Mouse (Mus musculus) hematopoietic stem cell, adult 5-6 weeks (primary cell): ENCODE measurements around the gene Tmed2. TPM values are rescaled to one million over a fixed set of nuclear protein-coding genes. Genes with fewer than 3 reads are reported as not detected.
A peak's percentile ranks its signal among the peaks of the same experiment; 100 is the strongest.

ENCODE experiments used
- ATAC-seq, 2 experiments: fragments of 125-278 bp in 1 of 2; replicated peaks in 1 of 2; 2 replicates each; pipeline ENCODE4 v1.8.0; 2016 to 2017; ENCODE audit warnings: inconsistent platforms in 2 of 2, mild to moderate bottlenecking in 2 of 2, moderate number of reproducible peaks in 2 of 2, low read depth in 1 of 2, moderate TSS enrichment in 1 of 2; ENCODE audit not compliant: low FRiP score in 2 of 2, poor library complexity in 2 of 2, severe bottlenecking in 2 of 2, insufficient read depth in 1 of 2, low TSS enrichment in 1 of 2
- total RNA-seq: library from RNA; stranded (forward); fragments of 172-1452, 232-1000 nt; gene quantifications from 2 replicates; pipeline ENCODE4 v1.2.3, GENCODE M21; 2017

Gene Tmed2
- total RNA-seq, 1 experiment from 2014 or later, result 912 TPM

DNA sequence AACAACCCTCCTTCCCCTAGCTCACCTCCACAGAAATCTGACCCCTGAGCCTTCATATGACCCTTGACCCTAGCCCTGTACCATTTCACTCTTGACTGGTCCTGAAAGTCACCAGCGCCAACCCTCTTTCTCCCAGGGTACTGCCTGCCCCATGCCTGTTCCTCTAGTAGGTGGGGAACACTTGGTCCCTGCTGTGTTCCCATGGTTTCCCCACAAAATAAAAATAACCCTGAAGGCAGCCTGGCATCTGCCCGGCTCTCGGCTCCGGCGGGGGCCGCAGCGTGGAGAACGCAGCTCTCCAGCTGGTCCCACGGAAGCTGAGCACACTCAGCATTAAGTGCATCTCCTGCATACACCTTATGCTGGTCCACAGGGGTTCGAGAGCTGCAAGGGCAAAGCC, 21.8 kb upstream of the Tmed2 start:
- ATAC-seq, result no peak

GRCm38 (mm10) chr5:124521588-124521987, 18.9 kb upstream of the Tmed2 start:
- no peak for ATAC-seq

- ATAC-seq, result no peak
These were observed 17.5 kb upstream of the Tmed2 start for GRCm38 (mm10) chr5:124523032-124523431.

GRCm38 (mm10) chr5:124524943-124525342, 15.6 kb upstream of the Tmed2 start:
- ATAC-seq, result peak; percentile 39 to 52; a peak in 3 of 4 replicates

DNA sequence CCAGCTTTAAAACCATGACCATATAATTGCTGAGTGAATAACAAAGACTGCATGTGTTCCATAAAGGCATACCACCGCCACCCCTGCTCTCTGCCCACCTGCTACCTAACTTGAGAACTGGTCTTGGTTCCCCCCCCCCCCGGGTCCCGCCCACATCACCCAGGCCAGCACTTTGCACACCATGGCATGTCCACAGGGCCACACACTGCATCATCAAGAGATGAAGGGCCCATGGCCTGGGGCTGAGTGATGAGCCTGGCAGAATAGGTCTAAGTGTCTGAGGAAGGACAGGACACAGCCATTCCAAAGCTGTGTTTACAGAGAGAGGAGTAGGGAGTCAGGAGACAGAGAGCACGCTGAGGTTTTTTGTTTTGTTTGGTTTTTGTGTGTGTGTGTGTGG, 12.1 kb upstream of the Tmed2 start:
- no peak for ATAC-seq

DNA sequence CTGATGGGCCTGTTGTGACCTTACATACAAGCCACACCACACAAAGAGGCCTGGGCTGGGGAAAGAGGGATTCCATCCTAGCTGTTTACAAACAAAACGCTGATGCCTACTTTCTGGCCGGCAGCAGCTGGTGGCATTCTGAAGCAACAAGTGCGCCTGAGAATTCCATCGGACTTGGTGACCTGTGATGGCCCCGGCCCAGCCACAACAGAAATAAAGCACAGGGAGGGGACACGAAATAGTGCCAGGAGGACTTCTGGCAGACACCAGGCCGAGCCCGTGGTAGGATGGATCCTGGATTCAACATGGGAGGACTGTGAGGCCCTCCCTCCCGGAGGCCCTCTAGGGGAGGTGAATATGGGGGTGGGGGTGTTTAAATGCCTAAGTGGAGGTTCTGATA, 11.7 kb upstream of the Tmed2 start:
- no peak for ATAC-seq

GRCm38 (mm10) chr5:124529191-124529651, 11.3 kb upstream of the Tmed2 start:
- ATAC-seq, result no peak

DNA sequence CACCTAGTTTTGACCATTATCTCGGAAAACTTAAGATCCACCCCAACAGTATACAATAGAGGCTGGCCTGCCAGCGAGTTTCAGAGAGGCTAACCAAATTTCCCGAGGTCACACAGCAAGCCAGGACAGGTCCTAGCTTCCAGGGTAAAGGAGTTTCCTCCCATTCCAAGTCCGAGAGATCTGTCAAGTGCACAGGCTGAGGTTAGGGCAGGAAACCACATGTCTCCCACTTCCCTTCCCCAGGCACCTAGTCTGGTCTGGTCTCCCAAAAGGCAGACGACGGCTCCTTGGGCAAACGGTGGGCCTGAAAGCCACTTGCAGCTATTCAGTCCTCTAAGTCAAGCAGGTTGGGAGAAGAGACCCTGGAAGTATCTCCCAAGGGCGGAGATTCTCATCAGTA, 10.8 kb upstream of the Tmed2 start:
- peak; percentile 25 to 44; a peak in 2 of 4 replicates for ATAC-seq

GRCm38 (mm10) chr5:124530655-124531582, 9.6 kb upstream of the Tmed2 start, which contains the start of gene Rilpl1:
Gene Rilpl1 (minus strand): TSS chr5:124531391.
- peak; percentile 48 to 51 for ATAC-seq

DNA sequence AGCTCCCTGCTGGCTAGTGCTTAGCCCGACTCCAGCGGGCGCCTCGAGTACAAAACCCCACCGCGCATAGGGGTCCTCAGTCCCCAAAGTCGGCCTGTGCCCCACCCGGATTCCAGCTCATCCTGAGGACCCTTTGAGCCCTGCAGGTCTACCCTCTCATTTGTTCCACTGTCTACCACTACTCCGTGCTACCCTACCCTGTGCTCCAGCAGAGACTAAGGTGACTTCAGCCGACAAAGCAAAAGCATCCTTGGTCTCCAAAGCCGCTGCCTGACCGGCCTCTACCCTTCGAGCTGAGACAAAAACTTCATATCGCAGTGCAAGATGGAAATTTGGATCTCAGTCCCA, 8.9 kb upstream of the Tmed2 start:
- no peak; a peak in 1 of 4 replicates for ATAC-seq

GRCm38 (mm10) chr5:124532451-124532850, 8.0 kb upstream of the Tmed2 start:
- ATAC-seq, result no peak

DNA sequence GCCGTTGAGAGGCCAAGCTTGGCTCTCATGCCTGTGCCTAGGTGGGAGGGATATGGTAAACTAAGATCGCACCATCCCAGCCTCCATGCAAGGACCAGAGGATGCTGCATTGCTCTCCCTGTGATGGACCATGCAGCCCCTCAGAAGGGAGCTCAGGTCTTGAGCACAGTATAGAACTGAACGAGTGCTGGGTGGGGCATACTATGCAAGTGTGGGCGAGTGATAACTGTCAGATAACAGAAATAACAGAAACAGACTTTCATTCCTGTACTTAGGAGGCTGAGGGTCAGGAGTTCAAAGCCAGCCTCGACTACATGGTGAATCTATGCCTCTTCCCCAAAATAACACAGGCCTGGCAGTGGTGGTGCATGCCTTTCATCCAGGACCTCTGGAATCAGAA, 5.5 kb upstream of the Tmed2 start:
- no peak for ATAC-seq

DNA sequence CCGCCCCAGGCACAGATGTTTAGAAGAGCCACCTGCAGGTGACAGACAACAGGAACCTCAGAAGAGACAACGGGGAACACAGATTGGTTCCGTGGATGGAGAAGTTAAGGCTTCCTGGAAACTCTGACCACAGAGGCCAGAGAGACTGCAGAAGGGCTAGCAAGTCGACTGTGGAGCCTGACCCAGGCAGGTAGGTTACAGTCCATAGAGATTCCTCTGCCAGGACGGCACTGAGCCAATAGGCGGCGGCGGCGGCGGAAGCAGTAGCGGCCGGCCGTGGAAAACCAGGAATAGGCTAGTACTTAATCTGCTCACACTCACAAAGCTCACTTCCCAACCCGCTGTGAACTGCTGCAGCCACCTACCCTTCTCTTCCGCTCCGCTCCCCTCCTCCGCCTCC, 3.7 kb upstream of the Tmed2 start:
- ATAC-seq, result no peak

- ATAC-seq, result peak; percentile 25 to 37; a peak in 1 of 4 replicates
These were observed 1.4 kb upstream of the Tmed2 start for GRCm38 (mm10) chr5:124538813-124539792.

GRCm38 (mm10) chr5:124539905-124540304, 590 bp upstream of the Tmed2 start:
- no peak for ATAC-seq

- ATAC-seq, result peak in 1 of 2 experiments; percentile 46; a peak in 2 of 4 replicates
These were observed 558 bp downstream of the Tmed2 start for GRCm38 (mm10) chr5:124540905-124541601.

GRCm38 (mm10) chr5:124541602-124541973, 1.1 kb downstream of the Tmed2 start:
- ATAC-seq, result no peak
